Mouse (Mus musculus) CD8-positive naive resting alpha-beta T cell, adult 57 days (primary cell): ENCODE measurements around the gene Gm5591. TPM values are rescaled to one million over a fixed set of nuclear protein-coding genes. Genes with fewer than 3 reads are reported as not detected.

Experiments used
- total RNA-seq: library from RNA; stranded (reverse); gene quantifications from one replicate; pipeline ENCODE4 v1.2.4, GENCODE M21; 2023

Gm5591 gene
- total RNA-seq, result not detected

GRCm38 (mm10) chr7:38528093-38528492 lies at the start of gene Gm5591:
Gm5591 (minus strand) TSS chr7:38528193.

